Mouse (Mus musculus) monocyte, adult 5-6 weeks (primary cell): ENCODE data around the gene Rara. TPM values are rescaled to one million over a fixed set of nuclear protein-coding genes. Genes with fewer than 3 reads are reported as not detected.
A peak's percentile ranks its signal among the peaks of the same experiment; 100 is the strongest.
"Not testable (repeated sequence)": the region's sequence is repeated elsewhere in the genome, so short reads cannot be mapped to it uniquely, and the experiment has no call there.

Experiments
- ATAC-seq: fragments of 153-309, 156-312 bp; replicated peaks from 2 replicates; pipeline ENCODE4 v1.8.0; 2017; ENCODE audit warnings: mild to moderate bottlenecking; ENCODE audit not compliant: low TSS enrichment, insufficient number of reproducible peaks, severe bottlenecking, poor library complexity, low FRiP score
- total RNA-seq: library from RNA; stranded (forward); fragments of 200-1000, 200-491, 200-594 nt; gene quantifications from 3 replicates; pipeline ENCODE4 v1.2.3, GENCODE M21; 2017

Rara gene
- total RNA-seq = 61.0 to 76.9 TPM (median 62.9 TPM) in 3 replicates

DNA sequence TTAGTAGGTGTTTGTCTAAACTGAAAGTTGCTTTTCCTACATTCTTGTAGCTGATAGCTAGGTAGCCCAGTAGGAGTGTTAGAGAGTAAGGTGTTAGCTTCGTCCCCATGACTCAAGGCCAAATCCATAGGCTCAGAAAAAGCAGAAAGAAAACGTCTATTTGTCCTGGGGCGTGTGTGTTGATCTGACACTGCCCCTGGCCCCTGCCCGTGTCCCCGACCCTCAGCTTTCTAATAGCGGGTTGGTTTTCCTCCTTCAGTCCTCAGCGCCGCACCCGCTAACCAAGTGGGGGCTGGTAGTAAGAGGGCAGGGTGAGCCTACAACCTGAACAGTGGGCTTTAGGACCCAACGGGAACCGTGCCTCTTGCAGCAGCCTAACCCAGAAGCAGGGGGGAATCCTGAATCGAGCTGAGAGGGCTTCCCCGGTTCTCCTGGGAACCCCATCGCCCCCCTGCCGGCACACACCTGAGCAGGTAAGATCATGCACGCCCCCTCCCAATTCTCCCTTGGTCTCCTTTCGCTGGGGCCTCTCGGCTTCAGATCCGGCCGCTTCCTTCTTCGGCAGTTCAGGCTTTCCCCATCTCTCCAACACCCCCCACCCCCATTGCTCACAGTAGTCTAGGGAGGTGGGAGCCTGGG, at the start of gene Rara:
Gene Rara, plus strand, starts transcription at position 381 of the 639 bp plus-strand sequence.
- ATAC-seq = 0 out of 2 replicates have a peak, but pooled peaks have one; percentile 1

DNA sequence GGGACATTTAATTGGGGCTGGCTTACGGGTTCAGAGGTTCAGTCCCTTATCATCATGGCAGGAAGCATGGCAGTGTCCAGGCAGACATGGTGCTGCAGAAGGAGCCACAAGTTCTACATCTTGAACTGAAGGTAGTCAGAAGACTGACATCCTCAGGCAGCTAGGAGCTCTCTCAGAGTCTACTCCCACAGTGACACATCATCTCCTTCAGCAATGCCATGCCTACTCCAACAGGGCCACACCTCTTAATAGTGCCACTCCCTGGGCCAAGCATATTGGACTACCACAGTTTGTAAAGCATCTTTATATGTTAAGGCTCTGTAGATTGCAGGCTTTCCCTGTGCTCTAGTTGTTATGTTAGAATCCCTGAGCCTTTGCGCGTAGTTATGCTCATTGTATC, 39.9 kb upstream of the Rara start:
- no peak for ATAC-seq

- peak; percentile 82 for ATAC-seq
Observed at GRCm38 (mm10) chr11:98889077-98889476, 38.5 kb upstream of the Rara start.

GRCm38 (mm10) chr11:98889977-98890376, 37.6 kb upstream of the Rara start:
- ATAC-seq = no peak

- no peak for ATAC-seq
Observed at GRCm38 (mm10) chr11:98892426-98892825, 35.2 kb upstream of the Rara start.

DNA sequence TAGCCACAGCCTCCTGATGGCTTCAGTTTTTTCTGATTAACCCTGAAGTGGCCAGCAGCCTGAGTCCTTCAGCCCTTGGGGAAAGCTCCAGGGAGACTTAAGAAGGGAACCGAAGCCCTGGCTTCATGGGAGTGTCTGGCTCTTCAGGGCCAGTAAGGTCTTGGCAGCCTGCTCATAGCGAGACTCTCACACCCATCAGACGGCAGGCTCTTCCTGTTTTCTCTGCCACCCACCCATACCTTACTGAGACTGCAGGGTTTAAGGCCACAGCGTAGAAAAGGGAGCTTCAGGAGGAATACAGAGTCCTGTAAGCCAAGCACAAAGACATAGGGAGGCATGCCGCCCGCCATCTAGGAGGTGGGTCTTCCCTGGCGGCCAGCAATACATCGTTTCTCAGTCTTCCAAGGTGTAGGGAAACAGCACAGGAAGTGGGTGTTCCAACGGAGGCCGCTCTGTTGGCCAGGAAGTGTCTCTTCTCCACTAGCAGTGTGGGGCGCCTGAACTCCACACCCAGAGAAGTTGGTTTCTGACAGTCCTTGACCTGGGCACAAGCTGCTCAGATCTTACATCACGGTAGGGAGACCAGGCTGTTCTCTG, 27.0 kb upstream of the Rara start:
- peak; percentile 77 for ATAC-seq

DNA sequence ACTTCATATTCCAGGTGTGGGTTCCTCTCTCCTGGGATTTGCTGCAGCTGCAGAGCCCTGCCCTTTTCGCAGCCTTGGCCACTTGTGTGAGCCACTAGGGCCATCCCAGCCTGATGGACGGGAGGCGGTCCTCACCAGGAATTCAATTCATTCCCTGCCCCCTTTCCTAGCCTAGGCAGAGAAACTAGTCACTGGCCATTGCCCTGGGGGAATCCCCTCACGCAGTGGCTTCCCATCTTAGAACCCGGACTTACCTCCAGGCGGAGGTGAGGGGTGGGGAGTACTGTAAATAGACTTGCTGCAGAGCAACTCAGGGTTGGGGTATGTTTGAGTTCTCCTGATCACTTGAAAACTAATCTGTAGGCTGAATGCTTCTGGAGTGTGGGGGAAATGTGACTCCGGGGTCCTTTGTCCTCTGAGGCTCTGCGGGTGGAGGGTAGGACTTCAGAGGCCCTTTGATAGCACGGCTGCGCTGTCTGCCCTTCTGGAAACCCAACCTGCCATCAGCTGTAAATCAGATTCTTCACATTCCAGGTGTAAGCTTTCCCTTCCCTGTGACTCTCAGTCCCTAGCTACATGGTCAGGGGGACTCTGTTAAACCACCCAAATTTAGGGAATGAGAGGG, 24.9 kb upstream of the Rara start:
- no peak for ATAC-seq

DNA sequence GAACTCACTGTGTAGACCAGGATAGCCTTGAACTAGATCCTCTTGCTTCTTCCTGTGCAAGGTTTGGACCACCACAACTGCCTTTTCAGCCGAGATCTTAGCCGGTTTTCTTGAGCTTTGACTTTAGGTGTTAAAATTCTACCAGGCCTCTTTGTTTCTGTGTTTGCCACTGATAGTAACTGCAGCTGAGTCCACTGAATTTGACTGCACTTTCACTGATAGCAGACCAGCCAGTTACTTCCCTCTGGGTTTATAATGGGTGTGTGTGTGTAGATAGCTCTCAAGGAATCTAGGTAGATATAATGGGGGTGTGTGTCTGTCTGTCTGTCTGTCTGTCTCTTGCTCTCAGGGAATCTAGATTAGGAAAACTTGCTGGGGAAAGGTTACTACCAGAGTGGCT, 23.0 kb upstream of the Rara start:
- ATAC-seq = no peak

GRCm38 (mm10) chr11:98905033-98905432, 22.6 kb upstream of the Rara start:
- ATAC-seq = no peak

GRCm38 (mm10) chr11:98905583-98905982, 22.0 kb upstream of the Rara start:
- no peak for ATAC-seq

- ATAC-seq = no peak
Observed at GRCm38 (mm10) chr11:98907063-98907436, 20.6 kb upstream of the Rara start.

GRCm38 (mm10) chr11:98907437-98908173, 20.0 kb upstream of the Rara start, which contains the start of gene Cdc6:
Gene Cdc6 (plus strand): TSS chr11:98907801.
- ATAC-seq = peak; percentile 98

GRCm38 (mm10) chr11:98909654-98910053, 18.0 kb upstream of the Rara start:
- ATAC-seq = 0 out of 2 replicates have a peak, but pooled peaks have one; percentile 9

GRCm38 (mm10) chr11:98910415-98910814, 17.2 kb upstream of the Rara start:
- no peak for ATAC-seq

DNA sequence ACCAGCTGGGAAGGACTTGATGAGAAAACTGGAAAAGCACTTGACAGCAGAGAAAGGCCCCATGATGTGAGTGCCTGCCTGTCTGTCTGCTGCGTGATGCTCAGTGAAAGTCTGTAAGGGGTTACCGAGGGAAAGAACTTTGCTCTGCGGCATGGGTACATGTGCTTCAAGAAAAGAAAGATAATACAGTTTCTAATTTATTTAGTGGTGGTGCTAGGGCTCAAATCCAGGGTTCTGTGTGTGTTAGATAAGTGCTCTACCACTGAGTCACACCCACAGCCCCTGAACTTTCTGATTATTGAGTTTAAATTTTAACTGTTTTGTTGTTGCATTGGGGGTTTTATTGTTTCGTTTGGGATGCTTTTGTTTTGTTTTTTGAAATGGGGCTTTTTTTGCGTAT, 16.1 kb upstream of the Rara start:
- ATAC-seq = no peak

DNA sequence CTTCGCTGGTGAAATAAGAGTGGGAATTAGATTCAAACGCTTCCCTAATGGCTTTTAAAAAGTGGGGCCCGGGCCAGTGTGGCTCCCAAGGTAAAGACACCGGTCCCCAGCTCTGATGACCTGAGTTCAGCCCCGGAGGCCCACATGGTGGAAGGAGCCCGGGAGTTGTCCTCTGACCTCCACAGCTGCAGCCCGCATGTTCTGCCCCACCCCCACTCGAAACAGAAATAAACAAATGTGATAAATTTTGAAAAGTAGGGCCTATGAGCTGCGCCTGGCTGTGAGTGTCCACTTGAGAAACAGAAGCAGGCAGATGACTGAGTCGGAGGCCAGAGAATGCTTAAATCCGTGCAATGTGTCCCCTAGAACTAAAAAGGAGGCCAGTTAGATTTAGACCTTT, 13.4 kb upstream of the Rara start:
- no peak for ATAC-seq

DNA sequence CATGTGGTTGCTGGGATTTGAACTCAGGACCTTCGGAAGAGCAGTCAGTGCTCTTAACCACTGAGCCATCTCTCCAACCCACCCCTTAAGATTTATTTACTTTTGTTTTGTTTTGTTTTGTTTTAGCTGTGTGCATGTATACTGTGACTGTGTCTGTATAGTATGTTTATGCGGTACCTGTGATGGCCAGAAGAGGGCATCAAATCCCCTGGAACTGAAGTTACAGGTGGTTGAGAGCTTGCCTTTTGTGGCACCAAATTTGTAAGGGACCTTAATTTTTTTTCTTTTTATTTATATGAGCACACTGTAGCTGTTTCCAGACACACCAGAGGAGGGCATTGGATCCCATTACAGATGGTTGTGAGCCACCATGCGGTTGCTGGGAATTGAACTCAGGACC, 11.2 kb upstream of the Rara start:
- not testable (repeated sequence) for ATAC-seq

DNA sequence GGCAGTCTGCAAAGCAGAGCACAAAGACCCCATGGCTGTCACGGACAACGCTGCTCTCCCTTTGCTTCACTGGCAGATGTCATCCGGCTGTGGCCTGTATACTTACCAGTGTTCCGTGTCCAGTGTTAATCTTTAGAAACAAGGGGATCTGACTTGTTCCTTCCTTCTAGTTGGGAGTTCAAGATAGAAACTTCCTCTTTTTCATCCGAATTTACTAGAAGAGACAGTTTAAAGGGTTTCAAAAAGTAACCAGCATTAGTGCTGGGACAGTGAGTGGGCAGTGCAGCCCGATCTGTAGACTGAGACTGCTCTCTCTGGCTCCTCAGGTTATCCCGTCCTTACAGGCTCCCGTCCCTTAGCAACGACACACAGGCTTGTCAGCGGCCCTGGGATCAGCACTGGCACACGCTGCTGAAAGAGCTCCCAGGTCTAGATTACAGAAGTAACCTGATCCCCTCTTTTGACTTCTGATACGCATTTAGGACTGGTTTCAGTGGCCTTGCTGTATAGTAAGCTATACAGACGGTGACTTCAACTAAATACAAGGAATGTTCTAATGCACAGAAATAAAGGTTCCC, 10.1 kb upstream of the Rara start:
- no peak; the same call in 1 of the 2 replicates for ATAC-seq

- ATAC-seq = peak; percentile 93
Observed at GRCm38 (mm10) chr11:98918231-98918630, 9.4 kb upstream of the Rara start.
